Mouse (Mus musculus): ENCODE results near the gene Tsc2. TPM values are rescaled to one million over a fixed set of nuclear protein-coding genes. Genes with fewer than 3 reads are reported as not detected.
A peak's percentile ranks its signal among the peaks of the same experiment; 100 is the strongest.

Gene Tsc2
- polyA plus RNA-seq, 2 experiments = 17.6 to 21.4 TPM

DNA sequence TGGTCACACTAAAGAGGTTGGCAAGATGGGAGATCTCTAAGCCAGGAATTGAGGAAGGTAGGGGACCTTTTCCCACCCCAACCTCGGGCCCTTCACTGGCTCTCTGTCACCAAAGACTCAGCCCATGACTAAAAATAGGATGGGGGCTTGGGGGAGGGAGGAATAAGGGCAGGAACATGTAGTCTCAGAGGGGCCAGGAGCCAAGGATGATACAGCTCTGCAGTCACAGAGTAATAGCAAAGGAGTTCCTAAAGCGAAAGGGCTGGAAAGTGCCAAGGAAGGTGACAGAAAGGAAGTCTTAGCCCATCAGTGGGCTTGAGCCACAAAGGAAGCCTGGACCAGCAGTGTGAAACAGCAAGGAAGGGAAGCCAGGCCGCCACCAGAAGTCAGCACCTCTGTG is 19.4 kb upstream of the Tsc2 start:
- Histone ChIP-seq H3K9ac (replicated peaks) (no peak overlapping the region), H3K4me3 (ENCODE audit: insufficient read depth in 1 of 2, low read depth in 2 of 2, low read length in 2 of 2) (no peak overlapping the region), H3K4me2 (ENCODE audit: low read depth) (no peak overlapping the region), H3K27ac (no peak overlapping the region), H3K27me3 (ENCODE audit: control insufficient read depth, insufficient read depth, low read length) (peaks cover 35% of the 10 kb centered on the region), H3K9me3 (ENCODE audit: control insufficient read depth, low read length) (no peaks in the 10 kb centered on the region), H3K4me1 (replicated peaks; ENCODE audit: control insufficient read depth in 2 of 2, insufficient read depth in 2 of 2, low read length in 1 of 2) (peaks cover 0 to 4% of the 10 kb centered on the region in 2 experiments; a peak in 1 of 4 replicates), H3K36me3 (replicated peaks; ENCODE audit: control insufficient read depth, insufficient read depth, low read depth) (no peaks in the 10 kb centered on the region)
- no peak for ATAC-seq (ENCODE audit: insufficient read depth)
- no peak for DNase-seq (ENCODE audit: low read depth in 3 of 3, low spot score in 3 of 3)
- TF ChIP-seq CTCF (IDR thresholded peaks at IDR 0.05; ENCODE audit: low read depth) = no peak
- TF ChIP-seq EP300 (IDR thresholded peaks at IDR 0.05; ENCODE audit: low read depth) = no peak
- 38% methylated on average over 3 of the region's 3 CpGs for WGBS (ENCODE audit: insufficient replicate concordance)

DNA sequence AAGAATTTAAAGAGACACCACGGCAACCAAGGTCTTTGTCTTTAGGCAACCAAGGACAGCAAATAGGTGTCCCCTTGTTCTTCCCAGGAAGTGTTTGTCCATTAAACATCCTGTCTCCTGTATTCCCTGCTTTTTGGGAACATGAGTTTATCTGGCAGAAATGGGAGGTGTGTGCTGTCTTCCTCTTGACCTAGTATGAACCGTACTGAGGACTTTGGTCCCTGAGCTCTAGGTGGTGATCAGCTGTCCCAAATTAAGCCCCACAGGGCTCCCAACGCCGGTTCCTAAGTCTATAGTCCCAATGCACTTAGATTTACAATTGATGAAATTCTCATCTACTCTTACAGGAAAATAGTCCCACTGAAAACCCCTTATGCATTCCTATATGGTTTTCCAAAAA is 18.3 kb upstream of the Tsc2 start:
- no peak for DNase-seq (ENCODE audit: low read depth in 3 of 3, low spot score in 3 of 3)
- Histone ChIP-seq H3K27me3 (ENCODE audit: control insufficient read depth, insufficient read depth, low read length) (peaks cover 33% of the 10 kb centered on the region), H3K4me2 (ENCODE audit: low read depth) (no peak overlapping the region), H3K4me3 (ENCODE audit: insufficient read depth in 1 of 2, low read depth in 2 of 2, low read length in 2 of 2) (no peak overlapping the region), H3K9me3 (ENCODE audit: control insufficient read depth, low read length) (no peaks in the 10 kb centered on the region), H3K36me3 (replicated peaks; ENCODE audit: control insufficient read depth, insufficient read depth, low read depth) (no peaks in the 10 kb centered on the region), H3K4me1 (replicated peaks; ENCODE audit: control insufficient read depth in 2 of 2, insufficient read depth in 2 of 2, low read length in 1 of 2) (peaks cover 0 to 4% of the 10 kb centered on the region in 2 experiments; a peak in 1 of 4 replicates), H3K27ac (no peak overlapping the region), H3K9ac (replicated peaks) (no peak overlapping the region)
- no peak for ATAC-seq (ENCODE audit: insufficient read depth)
- WGBS (ENCODE audit: insufficient replicate concordance) = 64% methylated on average over 4 of the region's 4 CpGs
- no peak for TF ChIP-seq EP300 (IDR thresholded peaks at IDR 0.05; ENCODE audit: low read depth)
- TF ChIP-seq CTCF (IDR thresholded peaks at IDR 0.05; ENCODE audit: low read depth) = no peak

DNA sequence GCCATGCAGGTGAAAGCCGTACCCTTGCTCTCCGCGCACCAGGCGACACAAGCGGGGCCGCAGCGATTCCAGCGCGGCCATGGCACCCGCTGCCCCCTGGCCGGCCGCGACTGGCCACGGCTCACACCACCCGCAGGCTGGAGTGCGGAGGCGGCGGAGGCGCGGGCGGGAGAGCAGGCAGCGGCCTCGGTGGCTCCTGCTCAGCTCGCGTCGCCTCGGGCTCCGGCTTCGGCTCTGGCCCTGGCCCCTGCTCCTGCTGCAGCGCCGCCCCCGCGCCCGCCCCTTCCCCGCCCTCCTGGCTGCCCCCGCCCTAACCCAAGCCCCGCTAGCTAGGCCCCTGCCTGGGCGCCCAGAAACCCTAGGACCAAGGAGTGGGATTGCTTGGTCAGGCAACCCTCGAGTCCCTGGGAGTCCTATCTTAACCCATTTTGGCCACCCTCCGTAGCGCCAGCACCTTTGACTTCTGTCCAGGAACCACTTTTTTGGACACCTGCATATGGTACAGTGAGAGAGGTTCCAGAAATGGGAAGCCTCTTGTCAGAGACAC is 17.7 kb upstream of the Tsc2 start, which contains the start of gene Slc9a3r2:
Gene Slc9a3r2, minus strand, starts transcription at position 258 of the 547 bp plus-strand sequence.
- Histone ChIP-seq H3K27ac (no peak within 1 kb of the TSS), H3K9me3 (ENCODE audit: control insufficient read depth, low read length) (no peaks in the 10 kb centered on the region), H3K4me1 (replicated peaks; ENCODE audit: control insufficient read depth in 2 of 2, insufficient read depth in 2 of 2, low read length in 1 of 2) (peaks cover 0 to 8% of the 10 kb centered on the region in 2 experiments; a peak in 2 of 4 replicates), H3K27me3 (ENCODE audit: control insufficient read depth, insufficient read depth, low read length) (peaks cover 33% of the 10 kb centered on the region), H3K36me3 (replicated peaks; ENCODE audit: control insufficient read depth, insufficient read depth, low read depth) (no peaks in the 10 kb centered on the region), H3K4me2 (ENCODE audit: low read depth) (peak within 1 kb of the TSS; percentile 51), H3K9ac (replicated peaks) (no peak within 1 kb of the TSS; the same call in 1 of the 2 replicates), H3K4me3 (ENCODE audit: insufficient read depth in 1 of 2, low read depth in 2 of 2, low read length in 2 of 2) (peak within 1 kb of the TSS; percentile 51 to 62)
- ATAC-seq (ENCODE audit: insufficient read depth) = peak; percentile 48; the same call in 1 of the 2 replicates
- TF ChIP-seq EP300 (IDR thresholded peaks at IDR 0.05; ENCODE audit: low read depth) = no peak
- TF ChIP-seq CTCF (IDR thresholded peaks at IDR 0.05; ENCODE audit: low read depth) = no peak
- no peak for DNase-seq (ENCODE audit: low read depth in 3 of 3, low spot score in 3 of 3)
- WGBS (ENCODE audit: insufficient replicate concordance) = under 1% methylated on average over 41 of the region's 41 CpGs

DNA sequence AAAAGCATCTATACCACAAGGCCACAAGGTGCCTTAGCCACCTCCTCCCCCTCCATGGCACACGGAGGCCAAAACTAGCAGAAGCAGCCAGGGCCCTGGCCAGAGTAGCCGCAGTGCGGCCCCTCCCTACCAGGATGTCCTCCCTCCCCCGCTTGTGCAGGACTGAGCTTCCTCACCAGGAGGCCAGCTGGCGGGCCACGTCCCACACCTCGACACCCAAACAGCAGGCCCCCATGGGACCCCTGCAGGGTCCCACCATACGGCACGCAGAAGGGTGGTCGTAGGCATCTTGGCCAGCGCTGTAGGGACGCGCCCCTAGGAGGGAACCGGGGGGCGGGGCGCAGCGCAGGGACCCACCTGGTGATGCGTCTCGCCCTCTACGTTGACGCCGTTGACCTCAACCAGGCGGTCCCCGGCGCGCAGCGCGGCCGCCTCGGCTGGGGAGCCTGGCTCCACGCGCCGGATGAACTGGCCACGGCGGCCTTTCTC is 17.2 kb upstream of the Tsc2 start:
- no peak for TF ChIP-seq CTCF (IDR thresholded peaks at IDR 0.05; ENCODE audit: low read depth)
- no peak for TF ChIP-seq EP300 (IDR thresholded peaks at IDR 0.05; ENCODE audit: low read depth)
- H3K4me2 ChIP-seq (ENCODE audit: low read depth) = peak overlapping the region; percentile 51
- ATAC-seq (ENCODE audit: insufficient read depth) (0 out of 2 replicates have a peak, but pooled peaks have one; percentile 6), DNase-seq (ENCODE audit: low read depth in 3 of 3, low spot score in 3 of 3) (no peak)
- no peaks in the 10 kb centered on the region for H3K9me3 ChIP-seq (ENCODE audit: control insufficient read depth, low read length)
- H3K27me3 ChIP-seq (ENCODE audit: control insufficient read depth, insufficient read depth, low read length) = peaks cover 33% of the 10 kb centered on the region
- H3K36me3 ChIP-seq (replicated peaks; ENCODE audit: control insufficient read depth, insufficient read depth, low read depth) = no peaks in the 10 kb centered on the region
- no peak overlapping the region; the same call in 1 of the 2 replicates for H3K9ac ChIP-seq (replicated peaks)
- H3K4me1 ChIP-seq (replicated peaks; ENCODE audit: control insufficient read depth in 2 of 2, insufficient read depth in 2 of 2, low read length in 1 of 2) = peaks cover 0 to 12% of the 10 kb centered on the region in 2 experiments; a peak in 3 of 4 replicates
- WGBS (ENCODE audit: insufficient replicate concordance) = 1% methylated on average over 34 of the region's 35 CpGs
- peak overlapping the region; percentile 51 to 62 for H3K4me3 ChIP-seq (ENCODE audit: insufficient read depth in 1 of 2, low read depth in 2 of 2, low read length in 2 of 2)
- no peak overlapping the region for H3K27ac ChIP-seq

DNA sequence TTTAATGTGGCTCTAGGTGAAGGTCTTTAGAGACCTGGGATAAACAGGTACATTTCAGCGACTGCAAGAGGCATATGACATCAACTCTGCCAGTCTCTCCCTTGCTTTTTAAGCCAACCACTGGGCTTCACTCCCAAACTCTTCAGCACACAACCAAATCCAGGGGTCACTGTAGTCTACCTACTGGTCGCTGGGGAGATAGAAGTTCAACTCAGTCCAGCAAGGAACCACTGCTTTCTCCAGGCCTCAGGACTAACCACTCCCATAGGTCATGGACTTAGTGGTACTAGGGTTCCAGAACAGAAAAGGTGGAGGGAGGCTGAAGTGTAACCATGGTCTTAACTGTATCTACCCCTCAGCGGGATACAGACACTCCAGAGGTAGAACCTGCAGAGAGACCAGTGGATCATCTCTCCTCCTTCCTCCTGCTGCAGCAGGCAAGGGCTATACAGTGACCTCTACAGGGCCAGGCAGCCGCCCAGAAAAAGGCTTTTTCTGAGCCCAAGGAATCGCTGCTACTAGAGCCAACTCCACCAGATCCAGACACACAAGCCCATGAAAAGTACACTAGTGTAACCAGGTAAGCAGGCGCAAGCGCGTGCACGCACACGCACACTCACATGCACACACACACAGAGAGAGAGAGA is 16.4 kb upstream of the Tsc2 start:
- Histone ChIP-seq H3K9me3 (ENCODE audit: control insufficient read depth, low read length) (no peaks in the 10 kb centered on the region), H3K4me3 (ENCODE audit: insufficient read depth in 1 of 2, low read depth in 2 of 2, low read length in 2 of 2) (no peak overlapping the region; a peak in 1 of 4 replicates), H3K27me3 (ENCODE audit: control insufficient read depth, insufficient read depth, low read length) (peaks cover 33% of the 10 kb centered on the region), H3K27ac (no peak overlapping the region), H3K9ac (replicated peaks) (no peak overlapping the region), H3K4me2 (ENCODE audit: low read depth) (peak overlapping the region; percentile 51), H3K4me1 (replicated peaks; ENCODE audit: control insufficient read depth in 2 of 2, insufficient read depth in 2 of 2, low read length in 1 of 2) (peaks cover 0 to 15% of the 10 kb centered on the region in 2 experiments; a peak in 3 of 4 replicates), H3K36me3 (replicated peaks; ENCODE audit: control insufficient read depth, insufficient read depth, low read depth) (no peaks in the 10 kb centered on the region)
- TF ChIP-seq EP300 (IDR thresholded peaks at IDR 0.05; ENCODE audit: low read depth) (no peak), CTCF (IDR thresholded peaks at IDR 0.05; ENCODE audit: low read depth) (no peak)
- no peak for DNase-seq (ENCODE audit: low read depth in 3 of 3, low spot score in 3 of 3)
- WGBS (ENCODE audit: insufficient replicate concordance) = 65% methylated on average over 10 of the region's 10 CpGs
- ATAC-seq (ENCODE audit: insufficient read depth) = no peak
